Mouse (Mus musculus) erythroblast, embryonic 14.5 days (primary cell): ENCODE data around the gene Cntnap1. TPM values are rescaled to one million over a fixed set of nuclear protein-coding genes. Genes with fewer than 3 reads are reported as not detected.

Experiments
- H3K27me3 ChIP-seq: 2 replicates; pipeline ENCODE4 v1.6.1; 2012; ENCODE audit warnings: inconsistent platforms; ENCODE audit not compliant: control insufficient read depth
- H3K36me3 ChIP-seq: 2 replicates; pipeline ENCODE4 v1.6.1; 2012; ENCODE audit warnings: mild to moderate bottlenecking, inconsistent platforms; ENCODE audit not compliant: control insufficient read depth
- H3K4me1 ChIP-seq: 2 replicates; pipeline ENCODE4 v1.6.1; 2012; ENCODE audit warnings: inconsistent platforms; ENCODE audit not compliant: control insufficient read depth
- H3K4me3 ChIP-seq: replicated peaks from 2 replicates; pipeline ENCODE3; 2012; ENCODE audit warnings: moderate library complexity, mild to moderate bottlenecking, inconsistent platforms
- H3K9me3 ChIP-seq: 2 replicates; pipeline ENCODE4 v1.6.1; 2012; ENCODE audit warnings: low read length, inconsistent platforms, mixed read lengths; ENCODE audit not compliant: control insufficient read depth
- GATA1 ChIP-seq: IDR thresholded peaks from 2 replicates; pipeline ENCODE4 v1.6.1; 2012; ENCODE audit warnings: low read length, inconsistent platforms, mixed read lengths
- TAL1 ChIP-seq: IDR thresholded peaks from 3 replicates; pipeline ENCODE4 v1.6.1; 2012; ENCODE audit warnings: low read length, inconsistent platforms, mixed read lengths
- polyA plus RNA-seq: library from polyadenylated mRNA; stranded (reverse); fragments of >175 nt; gene quantifications from 2 replicates; pipeline ENCODE4 v1.2.3, GENCODE M21; 2012

Gene Cntnap1
- polyA plus RNA-seq, 1 experiment = 0.01 TPM

GRCm38 (mm10) chr11:101133037-101133436, 37.3 kb upstream of the Cntnap1 start:
- peaks cover 17% of the 10 kb centered on the region for H3K27me3 ChIP-seq
- no peak overlapping the region for H3K4me3 ChIP-seq
- H3K36me3 ChIP-seq = no peaks in the 10 kb centered on the region
- peaks cover 19% of the 10 kb centered on the region for H3K4me1 ChIP-seq
- peaks cover 2% of the 10 kb centered on the region for H3K9me3 ChIP-seq
- TF ChIP-seq TAL1 = no peak
- TF ChIP-seq GATA1 = no peak

- H3K27me3 ChIP-seq = peaks cover 25% of the 10 kb centered on the region
These were observed 36.0 kb upstream of the Cntnap1 start for GRCm38 (mm10) chr11:101134217-101134865.

GRCm38 (mm10) chr11:101137000-101137399, 33.3 kb upstream of the Cntnap1 start:
- H3K9me3 ChIP-seq = no peaks in the 10 kb centered on the region
- peaks cover 5% of the 10 kb centered on the region for H3K4me1 ChIP-seq
- no peaks in the 10 kb centered on the region for H3K36me3 ChIP-seq
- no peak overlapping the region for H3K4me3 ChIP-seq
- peaks cover 49% of the 10 kb centered on the region for H3K27me3 ChIP-seq
- no peak for TF ChIP-seq GATA1
- TF ChIP-seq TAL1 = no peak

More at GRCm38 (mm10) chr11:101134217-101134865, 36.0 kb upstream of the Cntnap1 start:
- Histone ChIP-seq H3K4me3 (no peak overlapping the region), H3K36me3 (no peaks in the 10 kb centered on the region), H3K4me1 (peaks cover 22% of the 10 kb centered on the region), H3K9me3 (peaks cover 2% of the 10 kb centered on the region)
- TF ChIP-seq TAL1 (no peak), GATA1 (no peak)

- TF ChIP-seq TAL1 (no peak), GATA1 (no peak)
- H3K36me3 ChIP-seq = no peaks in the 10 kb centered on the region
- H3K9me3 ChIP-seq = no peaks in the 10 kb centered on the region
- H3K4me1 ChIP-seq = peaks cover 5% of the 10 kb centered on the region
- peaks cover 60% of the 10 kb centered on the region for H3K27me3 ChIP-seq
- no peak overlapping the region for H3K4me3 ChIP-seq
These were observed 31.7 kb upstream of the Cntnap1 start for GRCm38 (mm10) chr11:101138536-101139181.

GRCm38 (mm10) chr11:101140164-101140819, 30.0 kb upstream of the Cntnap1 start:
- Histone ChIP-seq H3K4me3 (no peak overlapping the region), H3K36me3 (no peaks in the 10 kb centered on the region), H3K4me1 (peaks cover 7% of the 10 kb centered on the region), H3K9me3 (no peaks in the 10 kb centered on the region), H3K27me3 (peaks cover 66% of the 10 kb centered on the region)
- no peak for TF ChIP-seq GATA1
- TF ChIP-seq TAL1 = no peak

- TF ChIP-seq TAL1 (no peak), GATA1 (no peak)
- Histone ChIP-seq H3K9me3 (no peaks in the 10 kb centered on the region), H3K4me1 (peaks cover 7% of the 10 kb centered on the region), H3K36me3 (no peaks in the 10 kb centered on the region), H3K4me3 (no peak overlapping the region), H3K27me3 (peaks cover 66% of the 10 kb centered on the region)
These were observed 29.2 kb upstream of the Cntnap1 start for GRCm38 (mm10) chr11:101141088-101141487.

GRCm38 (mm10) chr11:101142215-101142967, 27.9 kb upstream of the Cntnap1 start:
- H3K9me3 ChIP-seq = no peaks in the 10 kb centered on the region
- H3K4me1 ChIP-seq = peaks cover 7% of the 10 kb centered on the region
- H3K4me3 ChIP-seq = no peak overlapping the region
- peaks cover 66% of the 10 kb centered on the region for H3K27me3 ChIP-seq
- TF ChIP-seq TAL1 = no peak
- no peaks in the 10 kb centered on the region for H3K36me3 ChIP-seq

- no peaks in the 10 kb centered on the region for H3K36me3 ChIP-seq
- no peak overlapping the region for H3K4me3 ChIP-seq
- peaks cover 57% of the 10 kb centered on the region for H3K27me3 ChIP-seq
- H3K9me3 ChIP-seq = no peaks in the 10 kb centered on the region
- H3K4me1 ChIP-seq = peaks cover 6% of the 10 kb centered on the region
- no peak for TF ChIP-seq TAL1
- TF ChIP-seq GATA1 = no peak
These were observed 26.7 kb upstream of the Cntnap1 start for GRCm38 (mm10) chr11:101143338-101144225.
